Mouse (Mus musculus) cerebellum, postnatal 4 days (tissue): ENCODE results near the gene Lat2.

ENCODE experiments used
- DNase-seq, 2 experiments: peaks; one replicate each; pipeline ENCODE4 v3.0.0; 2022; ENCODE audit warnings: low spot score in 2 of 2, mixed read lengths in 1 of 2

The Lat2 gene

DNA sequence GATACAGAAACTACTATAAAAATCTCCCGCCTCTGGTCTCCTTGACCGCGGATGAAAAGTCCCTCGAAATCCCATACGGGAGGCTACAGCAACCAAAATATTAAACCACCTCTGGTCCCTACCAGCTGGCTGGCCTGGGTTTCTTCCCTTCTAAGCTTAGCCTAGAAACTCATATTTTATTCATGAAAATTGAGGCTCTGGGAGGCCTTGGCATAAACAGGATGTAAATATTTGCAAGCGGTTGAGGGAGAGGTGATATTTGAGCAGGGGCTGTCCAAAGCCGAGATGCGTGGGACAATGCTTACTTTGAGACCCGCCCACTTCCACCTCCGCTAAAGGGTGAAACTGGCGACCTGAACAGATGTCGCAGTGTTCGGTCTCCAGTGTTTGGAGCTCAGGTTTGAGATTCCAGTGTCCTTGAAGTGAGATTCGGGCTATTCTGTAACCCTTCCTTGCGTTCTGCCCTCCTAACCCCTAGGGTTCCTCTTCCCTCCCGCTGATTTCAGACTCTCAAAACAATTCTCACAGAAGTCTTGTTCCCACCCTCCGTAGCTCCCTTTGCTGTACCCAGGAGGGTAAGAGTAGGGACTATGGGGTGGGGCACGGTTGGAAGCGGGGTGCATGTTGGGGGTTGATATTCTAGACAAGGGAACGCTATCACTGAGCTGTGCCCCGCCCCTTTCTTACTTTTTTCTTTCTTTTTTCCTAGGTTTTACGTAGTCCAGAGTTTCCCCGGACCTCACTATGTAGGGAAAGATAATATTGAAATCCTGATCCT lies 42.9 kb downstream of the Lat2 start:
- DNase-seq, result peak in 1 of 2 experiments; percentile 18

DNA sequence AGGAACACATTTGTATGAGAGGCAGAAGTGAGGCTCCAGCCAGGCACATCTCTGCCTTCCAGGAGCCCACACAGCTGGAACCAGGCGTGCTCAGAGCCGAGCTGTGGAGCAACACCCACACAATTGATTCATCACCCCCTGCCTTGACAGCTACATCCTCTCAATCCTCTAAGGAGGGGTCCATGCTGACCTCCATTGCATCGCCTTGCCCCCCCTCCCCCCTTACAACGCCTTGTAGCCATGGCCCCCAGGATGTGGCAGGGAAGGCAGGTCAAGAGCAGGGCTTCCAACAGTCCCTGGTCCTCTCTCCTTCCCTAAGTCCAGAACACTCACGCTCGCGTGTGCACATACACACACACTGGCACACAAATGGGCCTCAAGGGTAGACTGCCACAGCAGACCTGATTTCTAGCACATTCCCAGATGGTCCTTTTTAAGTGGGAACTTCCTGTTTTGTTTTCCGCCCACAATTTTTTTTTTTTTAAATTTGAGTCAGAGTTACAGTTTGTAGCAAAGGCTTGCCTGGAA lies 45.8 kb downstream of the Lat2 start:
- DNase-seq, result no peak

DNA sequence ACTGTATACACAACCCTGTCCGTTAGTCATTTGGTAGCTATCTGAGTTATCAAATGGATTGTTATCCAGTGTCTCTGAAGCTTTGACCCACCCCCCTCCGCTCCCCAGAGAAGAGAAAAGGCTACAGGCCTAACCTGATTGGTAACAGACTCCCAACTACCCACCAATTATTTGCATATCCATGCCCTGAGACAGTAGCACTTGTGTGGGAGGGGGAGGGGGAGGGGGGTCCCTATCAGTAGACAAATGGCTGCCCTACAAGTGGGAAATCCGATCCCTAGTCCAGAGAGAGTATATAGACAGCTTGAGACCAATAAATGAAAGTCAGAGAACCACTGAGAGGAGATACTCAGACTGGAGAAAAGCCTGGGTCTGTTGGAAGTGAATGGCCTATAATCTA lies 46.8 kb downstream of the Lat2 start:
- no peak for DNase-seq

DNA sequence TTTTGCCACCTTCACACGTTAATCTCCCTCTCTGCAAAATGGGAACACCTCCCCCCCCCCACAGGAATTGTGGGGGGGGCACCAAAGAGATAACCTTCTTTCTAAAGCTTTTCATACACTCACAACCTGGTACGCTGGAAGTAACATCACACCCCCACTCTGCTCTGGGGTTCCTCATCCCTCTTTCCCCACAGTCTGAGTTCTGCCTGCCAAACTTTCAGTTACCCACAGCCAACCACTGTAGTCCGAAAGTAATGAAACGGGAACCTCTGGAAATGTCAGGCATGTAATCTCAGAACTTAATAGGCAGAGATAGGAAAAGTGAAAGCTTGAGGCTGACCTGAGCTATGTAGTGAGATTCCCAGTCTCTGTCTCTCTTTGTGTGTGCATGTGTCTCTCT lies 47.4 kb downstream of the Lat2 start:
- no peak for DNase-seq

DNA sequence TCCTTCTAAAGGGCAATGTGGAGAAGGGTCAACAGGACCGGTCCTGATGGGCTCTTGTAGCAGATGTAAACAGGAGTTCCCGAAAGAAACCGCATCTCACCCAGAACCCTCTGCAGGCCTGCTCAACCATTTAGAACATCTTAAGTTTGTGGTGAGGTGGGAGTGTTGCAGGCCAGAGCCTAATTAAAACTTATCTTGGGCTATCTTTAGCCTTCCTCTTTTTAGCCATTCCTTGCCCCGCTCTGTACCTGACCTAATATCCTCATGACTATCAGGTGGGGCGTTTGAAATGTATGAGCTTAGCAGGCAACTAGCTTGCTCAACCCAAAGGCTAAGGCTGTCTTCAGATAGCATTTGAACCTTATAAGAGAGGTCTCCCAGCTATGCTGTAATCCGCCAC lies 49.1 kb downstream of the Lat2 start:
- DNase-seq, result no peak

DNA sequence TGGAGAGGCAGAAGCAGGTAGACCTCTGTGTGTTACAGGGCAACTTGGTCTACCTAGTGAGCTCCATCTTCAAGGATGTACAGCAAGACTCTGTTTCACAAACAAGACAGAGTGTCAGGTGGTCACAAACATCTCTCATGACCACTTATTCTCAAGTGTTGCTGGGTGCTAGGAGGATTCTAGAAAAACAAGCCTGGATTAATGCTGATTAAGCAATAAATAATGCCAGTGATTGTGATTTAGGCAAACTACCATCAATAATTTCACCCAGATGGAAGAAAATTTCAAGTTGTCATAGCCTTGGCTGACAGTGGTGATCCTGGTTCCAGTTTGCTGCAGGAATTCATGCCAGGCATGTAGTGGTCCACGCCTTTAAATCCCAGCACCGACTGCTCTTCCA lies 50.6 kb downstream of the Lat2 start:
- no peak for DNase-seq

DNA sequence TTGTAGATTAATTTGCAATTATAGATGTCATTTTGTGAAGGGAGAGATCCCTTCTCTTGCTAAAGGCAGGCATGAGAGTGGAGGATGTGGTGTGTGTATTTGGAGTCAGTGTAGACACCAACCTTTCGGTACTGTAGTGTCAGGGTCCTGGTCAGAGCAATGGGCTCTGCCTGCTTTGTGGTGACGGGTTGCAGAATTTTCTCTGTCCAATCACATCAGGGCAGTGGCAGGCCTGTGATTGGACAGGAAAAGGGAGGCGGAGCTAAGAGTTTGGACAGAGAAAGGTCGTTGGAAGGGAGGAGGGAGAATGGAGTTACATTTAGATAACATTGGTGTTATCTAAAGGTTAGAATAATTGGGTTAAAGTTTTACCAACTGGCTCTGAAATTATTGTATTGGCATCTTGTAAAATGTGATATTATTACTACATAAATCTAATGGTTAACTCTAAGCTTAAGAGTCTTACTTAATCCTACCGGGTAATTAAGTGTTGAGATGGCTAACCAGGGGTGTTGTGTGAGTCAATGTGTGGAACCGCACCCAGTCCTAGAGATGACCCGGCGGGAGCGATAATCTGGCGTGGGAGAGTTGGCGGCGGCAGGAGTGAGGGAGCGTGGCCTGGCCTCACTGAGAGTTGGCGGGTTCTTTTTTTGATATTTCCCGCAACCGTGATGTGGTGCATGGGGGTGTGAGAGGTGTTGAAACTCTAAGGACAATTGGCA lies 54.2 kb downstream of the Lat2 start:
- DNase-seq, result no peak

DNA sequence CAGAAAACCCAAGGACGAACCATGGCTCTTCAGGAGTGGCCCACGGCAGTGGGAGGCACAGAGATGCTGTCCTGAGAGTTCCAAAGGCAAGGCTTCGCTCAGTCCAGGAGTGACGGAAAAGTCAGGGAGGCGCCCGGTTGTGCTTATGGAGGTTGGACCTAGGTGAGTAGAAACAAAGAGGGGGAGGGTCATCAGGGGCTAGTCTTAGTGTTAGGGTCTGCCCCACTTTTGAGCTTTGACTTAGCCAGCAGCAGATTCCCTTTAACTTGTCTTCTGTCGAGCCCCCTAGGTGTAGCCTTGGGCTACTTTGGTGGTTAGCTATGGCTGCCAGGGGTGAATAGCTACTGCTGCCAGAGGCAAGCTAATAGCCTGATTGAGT lies 54.8 kb downstream of the Lat2 start, which contains the start of gene Syna:
Gene Syna (minus strand): TSS at position 101 of the 379 bp plus-strand sequence.
- DNase-seq, result no peak

DNA sequence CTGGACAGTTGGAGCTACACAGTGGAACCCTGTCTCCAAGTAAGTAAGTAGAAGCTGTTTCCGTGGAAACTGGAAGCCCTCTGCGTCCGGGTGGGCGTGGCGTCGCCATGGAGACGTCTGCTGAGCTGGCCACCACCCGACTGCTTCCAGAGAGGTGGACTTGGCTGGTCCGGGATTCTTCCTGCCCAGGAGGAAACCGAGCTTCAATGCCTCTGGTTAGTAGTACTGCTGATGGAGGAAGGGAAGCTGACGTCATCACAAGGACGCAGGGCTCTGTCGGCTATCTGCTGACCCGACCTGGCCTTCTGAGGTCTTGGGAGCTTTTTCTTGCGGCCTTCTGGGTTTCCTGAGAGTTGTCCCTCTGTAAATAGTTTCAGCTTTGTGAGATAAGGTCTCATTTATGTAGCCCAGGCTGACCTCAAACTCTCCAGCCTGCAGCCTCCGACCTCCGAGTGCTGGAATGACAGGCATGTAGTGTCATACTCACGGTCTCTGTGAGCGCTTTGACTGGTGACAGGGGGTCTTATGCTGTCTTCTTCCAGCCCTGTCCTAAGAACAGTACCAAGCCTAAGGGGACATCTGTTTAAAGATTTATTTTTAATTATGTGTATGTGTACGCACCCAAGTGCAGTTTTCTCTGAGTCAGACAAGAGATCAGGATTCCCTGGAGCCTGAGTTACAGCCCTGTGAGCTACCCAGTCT lies 59.2 kb downstream of the Lat2 start:
- peak in 1 of 2 experiments; percentile 68 for DNase-seq

DNA sequence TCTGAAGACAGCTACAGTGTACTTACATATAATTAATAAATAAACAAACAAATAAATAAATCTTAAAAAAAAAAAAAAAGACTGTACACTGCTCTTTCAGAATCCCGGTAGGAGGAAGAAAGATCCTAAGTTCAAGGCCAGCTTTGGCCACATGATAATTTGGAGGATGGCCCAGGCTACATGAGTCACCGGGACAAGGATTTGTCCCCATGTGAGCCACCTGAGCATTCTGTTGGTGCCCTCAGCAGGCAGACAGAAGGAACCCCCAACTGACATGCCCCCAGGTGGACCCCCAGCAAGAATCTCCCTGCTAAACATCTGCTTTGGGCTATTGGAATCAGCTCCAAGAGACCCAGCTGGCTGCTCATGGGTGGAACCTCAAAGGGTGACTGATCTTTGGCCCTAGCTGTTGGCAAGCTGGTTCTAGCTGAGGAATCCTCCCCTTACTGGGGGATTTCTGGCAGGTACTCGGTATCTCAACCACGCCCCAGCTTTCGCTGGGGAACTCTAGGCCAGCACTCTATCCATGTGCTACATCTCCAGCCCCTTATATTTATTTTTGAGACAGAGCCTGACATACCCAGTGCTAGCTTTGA lies 60.8 kb downstream of the Lat2 start:
- DNase-seq, result no peak

DNA sequence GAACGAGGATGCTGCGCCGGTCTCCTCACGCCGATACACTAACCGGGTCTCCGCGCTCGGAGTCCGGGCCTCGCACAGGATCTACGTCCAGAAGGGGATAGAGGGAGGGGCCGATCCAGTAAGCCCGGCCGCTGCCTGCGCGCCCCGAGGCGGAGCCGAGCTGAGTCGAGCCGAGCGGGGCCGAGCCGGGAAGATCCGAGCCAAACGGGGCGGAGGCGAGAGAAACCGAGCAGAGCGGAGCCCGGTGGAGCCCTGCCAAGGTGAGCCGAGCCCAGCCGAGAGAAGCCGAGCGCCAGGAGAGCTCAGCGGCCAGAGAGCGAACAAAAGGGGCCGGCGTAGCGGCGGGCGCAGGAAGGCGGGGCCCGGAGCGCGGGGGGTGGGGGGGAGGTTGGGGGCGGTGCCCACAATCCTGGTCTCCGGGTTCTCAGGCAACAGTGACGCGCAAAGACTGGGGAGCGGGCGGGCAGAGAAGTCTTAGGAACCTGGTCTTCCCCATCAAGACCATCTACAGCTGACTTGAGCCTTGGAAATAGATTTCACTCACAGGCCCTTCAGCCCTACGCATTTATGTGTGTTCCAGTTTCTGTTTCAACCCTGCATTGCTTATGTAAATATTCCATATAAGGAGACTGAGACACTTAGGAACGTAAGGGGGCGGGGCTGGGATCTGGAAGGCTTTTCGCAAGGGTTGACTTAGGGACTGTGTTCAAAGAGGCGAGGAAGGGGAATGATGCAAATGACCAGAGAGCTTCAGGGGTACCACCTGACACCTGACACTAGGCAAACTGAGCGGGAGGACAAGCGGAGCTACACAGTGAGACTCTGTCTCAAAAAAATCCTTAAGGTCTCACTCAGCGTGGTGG lies 62.5 kb downstream of the Lat2 start, which contains the start of gene Clip2:
Gene Clip2 (minus strand): TSS at position 325 of the 863 bp plus-strand sequence.
- peak; percentile 98 to 100 for DNase-seq

DNA sequence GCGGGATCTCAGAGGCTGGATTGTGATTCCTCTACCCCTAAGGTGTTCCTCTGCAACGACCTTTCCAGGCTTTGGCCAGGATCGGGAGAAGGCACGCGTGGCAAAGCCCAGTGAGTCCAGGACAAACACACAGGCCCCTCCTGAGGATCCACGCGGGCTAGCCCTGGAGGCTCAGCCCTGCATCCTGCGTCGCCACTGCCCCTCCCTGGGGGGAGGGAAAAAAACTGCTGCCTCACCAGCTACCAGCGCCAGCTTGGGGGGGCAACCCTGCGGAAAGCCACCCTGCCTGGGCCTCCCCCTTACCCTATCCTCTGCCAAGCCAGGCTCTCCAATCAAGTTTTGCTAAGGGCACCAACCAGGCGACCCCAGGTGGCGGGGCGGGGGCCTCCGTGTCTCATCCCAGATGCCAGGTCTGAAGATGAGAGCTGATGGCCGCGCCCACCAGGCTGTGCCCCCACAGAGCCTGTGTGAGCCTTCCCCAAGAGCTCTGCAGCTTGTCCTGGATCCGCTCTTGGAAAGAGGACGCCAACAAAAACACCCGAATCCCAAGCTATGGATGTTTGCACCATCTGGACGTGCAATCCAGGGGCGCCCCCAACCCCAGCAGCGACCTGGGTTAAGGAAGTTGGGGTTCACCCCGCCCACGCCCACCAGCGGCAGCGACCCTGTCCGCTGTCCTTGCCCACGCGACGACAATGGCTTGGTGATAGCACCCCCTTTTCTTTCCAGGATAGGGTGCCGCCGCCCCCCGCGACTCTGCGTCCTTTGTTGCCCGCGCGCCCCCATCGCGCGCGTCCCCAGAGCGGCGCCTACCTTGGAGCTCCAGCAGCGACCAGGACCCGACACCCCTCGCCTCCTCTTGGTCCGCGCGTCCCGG lies 63.4 kb downstream of the Lat2 start:
- DNase-seq, result peak in 1 of 2 experiments; percentile 75

DNA sequence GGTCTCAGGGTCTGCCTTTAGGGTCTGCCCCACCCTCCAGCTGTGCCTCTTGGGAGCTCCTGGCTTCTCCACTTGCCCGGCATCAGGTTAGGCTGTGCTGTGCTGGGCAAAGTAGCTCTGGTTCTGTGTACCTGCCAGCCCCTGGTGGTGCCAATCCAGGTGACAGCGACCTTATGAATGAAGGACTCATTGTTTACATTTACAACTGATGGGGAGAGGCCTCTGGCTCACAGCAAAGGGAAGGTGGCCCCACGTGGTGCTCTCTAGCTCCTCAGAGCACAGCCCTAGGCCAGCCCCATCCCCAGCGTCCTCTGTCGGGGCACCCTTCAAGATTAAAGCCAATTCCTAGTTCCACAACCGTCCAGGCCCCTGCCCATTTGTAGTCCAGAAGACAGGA lies 64.0 kb downstream of the Lat2 start:
- no peak for DNase-seq
